Mouse (Mus musculus): ENCODE results near the gene Pla2g2e.
A peak's percentile ranks its signal among the peaks of the same experiment; 100 is the strongest.

Gene Pla2g2e

DNA sequence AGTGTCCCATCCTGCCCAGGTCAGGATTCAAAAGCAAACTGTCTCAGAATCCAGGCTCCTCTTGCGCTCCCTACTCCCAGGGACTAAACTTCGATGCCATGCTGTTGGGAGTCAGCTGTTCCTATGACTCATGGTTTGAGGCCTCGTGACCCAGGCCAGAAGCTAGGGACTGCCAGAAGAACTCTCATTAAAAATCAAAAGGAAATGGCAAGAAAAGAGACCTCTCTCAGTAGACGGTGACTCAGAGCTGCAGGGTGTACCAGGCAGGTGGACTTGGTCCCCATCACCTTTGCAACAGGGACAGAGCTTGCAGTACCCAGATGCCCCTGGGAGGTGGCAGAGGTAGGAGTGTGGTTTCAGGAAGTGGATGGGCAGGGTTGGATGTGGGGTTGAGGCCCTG lies at the start of gene Pla2g2e:
Gene Pla2g2e, plus strand, starts transcription at position 212 of the 400 bp plus-strand sequence.
- DNase-seq (ENCODE audit: low read depth, low spot score): no peak

DNA sequence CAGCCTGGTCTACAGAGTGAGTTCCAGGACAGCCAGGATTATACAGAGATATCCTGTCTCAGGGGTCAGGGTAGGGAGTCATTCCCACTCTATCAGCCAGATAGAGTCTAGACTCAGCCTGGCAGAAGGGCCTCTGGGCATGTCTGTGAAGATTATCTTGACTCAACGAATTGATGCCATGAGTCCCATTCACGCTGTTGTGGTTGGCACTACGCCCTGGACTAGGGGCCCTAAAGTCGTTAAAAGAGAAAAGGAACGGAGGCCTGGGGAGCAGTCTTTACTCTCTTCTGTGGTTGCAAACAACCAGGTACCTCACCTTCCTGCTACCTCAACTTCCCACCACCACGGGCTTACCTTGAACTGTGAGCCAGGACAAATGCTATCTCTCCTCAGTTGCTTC lies 37.9 kb upstream of the Pla2g2e start:
- DNase-seq (ENCODE audit: low read depth, low spot score): no peak

DNA sequence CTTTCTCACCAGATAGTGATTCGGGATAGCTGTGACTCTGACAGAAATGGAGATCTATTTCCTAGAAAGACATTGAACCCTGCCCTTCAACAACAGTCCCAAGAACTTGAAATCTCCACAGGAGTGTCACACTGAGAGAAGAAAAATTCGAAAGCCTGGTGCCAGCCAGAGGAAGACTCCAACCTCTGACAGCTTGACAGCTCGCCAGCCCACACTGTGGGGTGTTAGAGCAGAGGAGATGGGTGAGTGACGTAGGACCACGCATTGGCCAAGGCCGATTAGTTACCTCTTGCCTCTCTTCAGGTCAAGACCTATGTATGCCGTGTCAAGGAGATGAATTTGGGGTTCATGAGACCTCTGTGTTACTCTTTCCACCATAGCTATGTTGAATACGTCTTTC lies 37.0 kb upstream of the Pla2g2e start:
- no peak for DNase-seq (ENCODE audit: low read depth, low spot score)

DNA sequence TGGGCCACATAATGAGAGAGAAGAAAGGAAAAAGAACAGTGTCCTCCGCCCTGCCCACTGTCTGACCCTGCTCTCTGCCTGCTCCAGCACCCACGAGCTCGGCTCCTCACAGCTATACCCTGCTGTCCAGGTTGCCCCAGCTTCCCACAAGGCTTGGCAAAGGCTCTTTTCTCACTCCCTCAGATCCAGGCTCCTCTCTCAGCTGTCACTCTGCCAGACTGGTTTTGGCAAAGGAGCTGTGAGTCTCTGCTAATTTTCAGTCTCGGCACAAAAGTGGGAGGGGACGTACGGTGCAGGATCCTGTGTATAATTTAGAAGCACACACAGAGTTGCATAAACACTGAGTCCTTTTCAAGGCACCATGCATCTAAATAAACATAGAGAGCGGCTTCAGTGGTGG lies 36.4 kb upstream of the Pla2g2e start:
- no peak for DNase-seq (ENCODE audit: low read depth, low spot score)

DNA sequence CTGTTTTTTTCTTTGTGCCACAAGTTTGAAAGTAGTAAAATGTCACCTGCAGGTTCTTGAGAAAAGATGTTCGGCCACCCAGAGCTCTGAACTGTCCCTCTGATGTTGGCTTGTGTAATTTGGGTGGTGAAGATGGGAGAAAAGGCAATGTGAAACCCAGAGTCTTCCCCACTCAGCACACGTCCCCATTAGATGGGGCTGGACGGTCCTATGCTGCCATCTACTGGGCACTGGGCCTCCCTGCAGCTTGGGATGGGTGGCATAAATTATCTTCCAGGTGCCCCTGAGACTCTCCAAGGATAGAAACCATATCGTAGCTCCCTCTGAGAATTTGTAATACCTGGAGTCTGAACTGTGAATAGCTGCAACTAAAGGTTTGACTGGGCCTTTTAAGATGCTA lies 26.3 kb upstream of the Pla2g2e start:
- DNase-seq (ENCODE audit: low read depth, low spot score): peak; percentile 65

DNA sequence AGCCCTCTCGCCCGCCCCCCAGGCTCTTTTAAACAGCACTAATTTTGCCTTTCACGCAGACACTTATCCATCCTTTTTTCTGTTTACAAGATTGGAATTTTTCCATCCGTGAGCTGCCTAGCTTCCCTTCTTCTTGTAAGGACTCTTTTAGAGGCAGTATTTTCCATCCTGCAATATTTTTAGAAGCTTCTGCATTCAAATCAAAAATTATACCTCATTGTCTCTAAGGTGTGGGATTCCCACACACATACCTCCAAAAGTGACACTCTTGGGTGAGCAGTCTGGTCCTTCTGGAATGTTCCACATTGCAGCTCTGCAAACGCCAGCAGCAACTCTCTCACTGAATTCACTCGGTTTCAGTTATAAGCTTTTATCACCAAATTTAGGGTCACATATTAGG lies 24.8 kb upstream of the Pla2g2e start:
- no peak for DNase-seq (ENCODE audit: low read depth, low spot score)

DNA sequence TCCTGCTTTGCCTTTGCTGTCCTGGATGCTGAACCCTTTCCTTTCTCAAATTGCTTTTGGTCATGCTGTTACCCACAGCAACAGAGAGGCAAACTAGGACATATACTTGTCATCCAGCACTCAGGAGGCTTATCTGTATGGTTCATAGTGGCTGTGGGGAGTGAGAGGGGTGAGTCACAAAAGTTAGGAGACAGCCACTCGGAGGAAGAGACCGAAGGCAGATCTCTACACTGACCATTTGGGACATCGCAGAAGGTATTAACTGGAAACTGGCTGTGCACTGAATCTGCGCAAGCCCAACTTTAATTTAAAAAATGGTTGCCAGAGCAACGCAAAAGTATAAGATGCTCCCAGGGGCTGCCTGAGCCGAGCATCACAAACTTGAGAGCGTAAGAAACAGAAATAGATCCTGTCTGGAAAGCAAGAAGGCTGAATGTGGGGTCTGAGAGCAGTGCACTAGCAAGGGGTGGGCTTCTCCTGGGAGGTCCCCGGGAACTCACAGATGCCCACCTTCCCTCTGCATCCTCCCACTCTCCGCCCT lies 22.6 kb upstream of the Pla2g2e start:
- DNase-seq (ENCODE audit: low read depth, low spot score): no peak

DNA sequence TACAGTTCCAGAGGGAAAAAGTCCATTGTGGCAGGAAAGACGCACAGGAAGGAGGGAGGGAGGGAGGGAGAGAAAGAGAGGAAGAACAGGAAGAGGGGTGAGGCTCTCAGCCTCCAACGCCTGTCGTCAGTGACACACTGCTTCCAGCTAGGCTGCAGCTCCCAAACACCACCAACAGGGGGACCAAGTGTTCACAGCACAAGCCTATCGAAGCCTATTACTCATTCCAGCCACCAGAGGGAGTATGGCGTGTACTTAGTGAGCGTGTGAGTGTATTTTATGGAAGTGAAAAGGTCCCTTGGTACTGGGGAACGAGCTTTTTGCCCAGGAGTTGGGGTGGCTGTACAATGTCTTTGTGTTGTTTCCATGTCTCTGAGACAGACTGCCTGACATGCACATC lies 21.3 kb upstream of the Pla2g2e start:
- DNase-seq (ENCODE audit: low read depth, low spot score): peak; percentile 95

DNA sequence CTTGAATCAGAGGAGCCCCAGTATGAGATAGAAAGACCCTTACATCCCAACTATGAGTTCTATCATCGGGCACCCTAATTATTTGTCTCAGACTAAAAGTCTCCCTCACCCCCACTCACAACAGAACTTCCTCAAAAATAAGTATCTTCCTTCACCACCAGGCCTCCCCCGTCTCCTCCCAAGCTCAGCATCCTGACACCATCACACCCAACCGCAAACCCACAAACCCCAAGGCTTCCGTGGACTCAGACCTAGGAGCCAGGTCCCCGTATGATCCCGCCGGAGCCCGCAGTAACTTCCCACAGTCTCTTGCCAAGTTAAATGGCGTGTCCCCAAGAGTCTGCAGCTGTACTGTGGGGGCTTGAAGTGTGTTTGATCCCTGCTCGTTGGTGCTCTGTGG lies 20.2 kb upstream of the Pla2g2e start:
- no peak for DNase-seq (ENCODE audit: low read depth, low spot score)

DNA sequence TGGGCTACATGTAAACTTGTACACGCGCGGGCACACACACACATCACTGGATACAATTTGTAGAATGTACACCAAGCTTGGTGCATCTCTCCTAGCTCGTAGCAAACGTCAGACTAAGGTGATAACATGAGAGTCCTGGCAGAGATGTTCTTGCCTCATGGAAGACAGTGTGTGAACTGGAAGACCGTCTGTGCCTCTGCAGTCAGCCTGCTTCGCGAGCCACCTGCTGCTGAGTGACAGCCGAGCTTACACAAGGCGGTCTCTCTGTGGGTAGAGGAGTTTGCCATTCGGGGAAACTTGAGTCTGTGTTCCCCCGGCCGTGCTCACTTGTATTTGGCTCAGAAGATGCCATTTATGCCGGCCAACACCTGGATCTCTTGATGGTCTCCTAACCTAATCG lies 19.3 kb upstream of the Pla2g2e start:
- DNase-seq (ENCODE audit: low read depth, low spot score): no peak

DNA sequence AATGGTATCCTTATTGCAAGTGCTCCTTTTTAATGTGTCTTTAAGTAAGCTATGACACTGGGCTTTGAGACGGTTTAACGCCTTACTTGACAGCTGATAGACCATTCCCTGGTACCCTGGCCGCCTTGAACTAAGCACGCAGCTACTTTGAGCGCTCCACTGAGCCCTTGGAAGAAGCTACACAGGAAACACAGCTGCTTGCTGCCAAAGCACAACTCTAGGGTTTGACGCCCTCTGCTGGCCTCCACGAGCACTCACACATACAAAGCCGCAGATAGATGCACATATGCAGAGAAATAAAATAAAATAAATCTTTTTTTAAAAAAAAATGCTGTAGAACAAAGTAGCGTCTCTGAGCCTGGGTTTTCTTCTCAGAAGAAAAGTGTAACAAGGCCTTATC lies 18.5 kb upstream of the Pla2g2e start:
- peak; percentile 87 for DNase-seq (ENCODE audit: low read depth, low spot score)

DNA sequence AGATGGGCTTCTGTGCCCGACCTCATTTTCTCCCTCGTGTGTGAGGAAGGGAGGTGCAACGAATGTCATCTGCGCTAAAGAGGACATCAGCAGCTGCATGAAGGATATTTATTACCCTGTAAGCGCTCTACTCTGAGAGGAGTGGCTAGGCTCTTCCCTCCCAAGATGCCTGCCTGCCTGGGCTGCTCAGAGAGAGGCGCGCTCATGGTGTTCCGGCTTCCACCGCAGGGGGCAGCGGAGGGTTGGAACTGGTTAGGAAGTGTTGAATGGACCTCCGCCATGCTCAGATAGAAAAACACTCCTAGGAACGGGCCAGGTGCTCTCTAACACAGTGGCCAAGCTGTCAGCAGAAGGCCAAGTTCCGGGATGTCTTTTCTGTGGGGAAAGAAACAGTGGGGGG lies 18.0 kb upstream of the Pla2g2e start:
- peak; percentile 95 for DNase-seq (ENCODE audit: low read depth, low spot score)

DNA sequence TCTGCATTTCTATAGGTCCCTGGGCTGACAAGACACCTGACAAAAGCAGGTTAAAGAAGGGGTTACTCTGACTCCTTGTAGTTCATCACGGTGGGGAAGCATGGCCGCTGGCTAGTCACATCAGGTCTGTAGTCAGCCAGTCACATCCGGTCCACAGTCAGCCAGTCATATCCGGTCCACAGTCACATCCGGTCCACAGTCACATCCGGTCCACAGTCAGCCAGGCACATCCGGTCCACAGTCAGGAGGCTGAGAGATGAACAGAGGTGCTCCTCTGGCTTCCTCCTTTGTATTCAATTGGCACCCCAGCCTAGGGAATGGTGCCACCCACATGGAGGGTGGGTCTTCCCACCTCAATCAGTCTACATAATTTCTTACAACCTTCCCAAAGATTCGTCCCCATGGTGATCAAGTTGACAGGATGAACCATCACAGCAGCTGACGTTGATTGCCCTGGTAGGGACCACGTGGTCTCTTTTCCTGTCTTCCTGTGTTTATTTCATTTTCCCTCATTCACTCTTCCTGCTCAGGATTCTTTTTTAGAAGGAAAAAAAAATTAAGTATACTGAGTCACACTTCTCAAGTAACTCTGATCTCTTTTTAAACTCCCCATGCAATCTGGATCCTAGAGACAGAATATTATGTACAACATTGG lies 14.3 kb upstream of the Pla2g2e start, which contains the start of gene Pla2g5:
Gene Pla2g5, minus strand, starts transcription at position 139 of the 655 bp plus-strand sequence.
- DNase-seq (ENCODE audit: low read depth, low spot score): peak; percentile 94

DNA sequence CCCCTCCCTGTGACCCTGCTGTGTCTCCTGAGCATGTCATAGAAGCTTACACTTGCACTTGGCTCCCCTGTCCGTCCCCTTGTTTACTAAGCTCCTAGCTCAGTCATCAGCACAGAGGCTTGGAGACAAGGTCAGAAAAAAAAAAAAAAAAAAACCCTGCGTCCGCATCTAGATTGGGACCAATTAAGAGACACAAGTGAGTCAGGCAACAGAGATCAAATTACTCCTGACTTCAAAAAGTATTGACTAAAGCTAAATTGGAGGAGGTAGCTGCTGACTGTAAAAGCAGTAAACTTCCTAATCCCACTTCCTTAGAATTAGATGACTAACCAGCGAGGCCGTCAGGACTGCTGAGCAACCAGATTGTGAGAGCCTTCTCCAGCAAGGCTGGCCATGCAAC lies 12.7 kb upstream of the Pla2g2e start:
- DNase-seq (ENCODE audit: low read depth, low spot score): no peak

DNA sequence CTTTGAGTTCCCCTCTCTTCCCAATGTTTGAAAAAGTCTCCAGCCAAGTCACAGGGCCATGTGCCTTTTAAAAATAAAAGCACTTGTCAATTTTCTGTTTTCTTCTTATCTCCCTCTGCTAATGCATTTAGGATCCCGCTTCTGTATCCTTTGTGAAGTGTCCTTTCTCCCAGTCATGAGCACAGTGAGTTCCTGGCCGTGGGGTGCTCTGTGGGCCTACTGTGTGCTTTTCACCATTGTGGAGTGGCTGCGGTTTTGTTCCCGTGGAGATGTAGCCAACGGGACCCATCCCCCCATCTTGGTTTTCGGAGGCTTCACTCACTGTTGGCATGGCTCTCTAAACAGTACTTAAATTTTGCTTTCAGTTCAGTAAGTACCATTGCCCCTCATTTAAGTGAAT lies 11.8 kb upstream of the Pla2g2e start:
- no peak for DNase-seq (ENCODE audit: low read depth, low spot score)

DNA sequence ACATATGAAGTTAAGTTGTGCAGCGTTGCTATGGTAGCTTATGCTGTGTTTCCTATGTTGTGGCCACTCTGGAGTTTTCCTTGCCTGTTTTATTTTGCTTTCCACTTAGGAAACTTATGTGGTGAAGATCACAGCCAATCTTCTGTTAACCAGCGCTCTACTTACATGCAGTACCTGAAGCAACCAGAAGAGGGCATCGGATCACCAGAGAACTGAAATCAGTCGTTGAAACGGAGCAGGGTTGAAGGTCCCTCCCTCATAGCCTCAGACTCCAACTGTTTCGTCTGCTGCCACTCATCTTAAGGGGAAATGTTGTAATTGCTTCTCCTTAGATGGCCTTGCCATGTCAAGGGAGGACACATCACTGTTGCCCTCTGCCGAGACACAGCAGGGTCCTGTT lies 11.3 kb upstream of the Pla2g2e start:
- peak; percentile 80 for DNase-seq (ENCODE audit: low read depth, low spot score)

DNA sequence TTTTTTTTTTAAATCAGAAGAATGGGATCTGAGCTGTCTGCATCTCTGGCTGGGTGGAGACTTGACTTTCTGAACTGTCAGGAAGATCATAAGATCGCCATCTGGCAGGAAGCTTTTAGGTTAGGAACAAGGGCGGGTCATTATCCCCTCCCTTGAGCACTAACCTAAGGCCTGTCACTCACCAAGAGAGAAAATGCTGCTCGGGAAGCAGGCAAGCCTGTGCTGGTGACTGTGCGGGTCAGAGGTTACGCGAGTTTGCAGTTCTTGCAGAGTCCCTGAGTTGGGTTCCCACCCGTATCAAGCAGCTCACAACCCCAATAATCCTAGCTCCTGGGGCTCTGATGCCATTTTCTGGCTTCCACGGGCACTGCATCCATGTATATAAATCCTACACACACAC lies 9.1 kb upstream of the Pla2g2e start:
- DNase-seq (ENCODE audit: low read depth, low spot score): peak; percentile 21

DNA sequence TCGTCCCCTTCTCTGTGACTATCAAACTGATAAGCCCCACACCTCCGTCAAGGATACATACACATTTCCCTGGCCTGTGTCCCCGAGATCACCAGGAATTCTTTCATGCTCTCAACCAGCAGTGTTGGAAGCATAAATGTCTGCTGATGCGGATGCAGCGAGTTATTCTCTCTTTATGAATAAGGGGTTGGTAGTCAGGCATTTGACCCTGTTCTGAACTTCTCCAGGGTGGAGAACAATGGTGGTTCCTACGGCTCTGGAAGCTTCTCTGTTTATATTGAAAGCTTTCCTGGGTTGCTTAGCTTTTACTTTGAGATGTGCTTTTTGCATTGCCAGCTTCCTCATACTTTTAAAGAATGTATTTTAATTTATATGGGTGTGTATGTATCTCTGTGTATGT lies 3.9 kb upstream of the Pla2g2e start, which contains the start of gene Gm13030:
Gene Gm13030, minus strand, starts transcription at position 101 of the 400 bp plus-strand sequence.
- DNase-seq (ENCODE audit: low read depth, low spot score): no peak

DNA sequence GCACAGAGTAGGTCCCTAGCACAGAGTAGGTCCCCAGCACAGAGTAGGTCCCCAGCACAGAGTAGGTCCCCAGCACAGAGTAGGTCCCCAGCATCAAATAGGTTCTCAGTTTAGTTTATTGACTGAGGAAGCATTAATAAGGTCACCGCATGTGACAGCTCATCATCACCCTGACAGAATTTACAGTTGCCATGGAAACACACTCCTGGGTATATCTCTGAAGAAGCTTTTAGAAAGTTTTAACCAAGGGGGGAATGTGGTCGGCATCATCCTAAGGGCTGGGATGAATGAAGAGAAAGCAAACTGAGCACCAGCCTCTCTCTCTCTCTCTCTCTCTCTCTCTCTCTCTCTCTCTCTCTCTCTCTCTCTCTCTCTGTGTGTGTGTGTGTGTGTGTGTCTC lies 2.5 kb upstream of the Pla2g2e start:
- DNase-seq (ENCODE audit: low read depth, low spot score): peak; percentile 18

DNA sequence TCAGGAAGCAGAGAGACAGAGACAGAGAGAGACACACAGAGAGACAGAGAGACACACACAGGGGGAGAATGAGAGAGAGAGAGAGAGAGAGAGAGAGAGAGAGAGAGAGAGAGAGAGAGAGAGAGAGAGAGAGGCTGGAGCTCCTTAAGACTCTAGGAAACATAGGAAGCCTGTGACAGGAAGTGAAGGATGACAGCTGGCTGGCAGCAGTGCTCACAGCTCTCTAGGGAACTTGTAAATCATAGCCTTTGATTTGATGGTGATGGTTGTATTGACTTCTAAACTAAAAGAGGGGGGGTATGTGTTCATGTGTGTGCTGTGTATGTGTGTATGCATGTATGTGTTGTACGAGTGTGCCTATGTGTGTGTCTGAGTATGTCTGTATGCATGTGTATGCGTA lies 1.8 kb upstream of the Pla2g2e start:
- no peak for DNase-seq (ENCODE audit: low read depth, low spot score)

DNA sequence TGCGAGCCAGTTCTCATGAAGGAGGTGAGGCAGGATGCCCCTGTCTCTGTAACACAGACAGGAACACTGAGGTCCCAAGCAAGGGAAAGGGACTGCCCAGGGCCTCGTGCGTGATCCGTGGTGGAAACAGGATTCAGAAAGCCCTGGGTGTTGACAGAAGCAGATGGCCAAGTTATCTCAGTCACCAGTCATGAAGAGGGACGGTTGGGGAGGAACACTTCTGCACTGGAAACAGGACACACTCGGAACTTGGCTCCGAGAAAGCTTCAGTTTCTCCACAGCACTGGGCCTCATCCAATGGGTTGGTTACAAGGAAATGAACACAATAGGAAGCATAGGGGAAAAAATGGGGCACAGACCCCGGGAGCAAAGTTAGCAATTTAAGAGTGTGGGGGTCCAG lies 1.0 kb downstream of the Pla2g2e start:
- no peak for DNase-seq (ENCODE audit: low read depth, low spot score)

DNA sequence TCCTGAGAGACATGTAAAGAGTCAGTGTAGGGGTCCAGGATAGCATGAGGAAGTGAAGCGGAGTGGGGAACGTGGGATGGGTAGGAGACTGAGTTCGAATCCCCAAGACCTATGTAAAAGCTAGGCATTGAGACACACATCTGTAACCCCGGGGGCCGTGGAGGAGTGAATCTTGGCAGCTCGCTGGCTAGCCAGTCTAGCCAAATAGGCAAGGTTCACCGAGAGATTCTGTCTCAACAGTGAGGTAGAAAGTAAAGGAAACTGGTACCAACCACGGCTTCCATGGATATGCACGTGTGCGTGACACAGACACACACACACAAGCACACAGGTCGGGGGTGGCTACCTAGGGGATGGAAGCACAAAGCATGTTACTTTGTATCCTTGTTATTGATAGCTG lies 2.1 kb downstream of the Pla2g2e start:
- DNase-seq (ENCODE audit: low read depth, low spot score): no peak

DNA sequence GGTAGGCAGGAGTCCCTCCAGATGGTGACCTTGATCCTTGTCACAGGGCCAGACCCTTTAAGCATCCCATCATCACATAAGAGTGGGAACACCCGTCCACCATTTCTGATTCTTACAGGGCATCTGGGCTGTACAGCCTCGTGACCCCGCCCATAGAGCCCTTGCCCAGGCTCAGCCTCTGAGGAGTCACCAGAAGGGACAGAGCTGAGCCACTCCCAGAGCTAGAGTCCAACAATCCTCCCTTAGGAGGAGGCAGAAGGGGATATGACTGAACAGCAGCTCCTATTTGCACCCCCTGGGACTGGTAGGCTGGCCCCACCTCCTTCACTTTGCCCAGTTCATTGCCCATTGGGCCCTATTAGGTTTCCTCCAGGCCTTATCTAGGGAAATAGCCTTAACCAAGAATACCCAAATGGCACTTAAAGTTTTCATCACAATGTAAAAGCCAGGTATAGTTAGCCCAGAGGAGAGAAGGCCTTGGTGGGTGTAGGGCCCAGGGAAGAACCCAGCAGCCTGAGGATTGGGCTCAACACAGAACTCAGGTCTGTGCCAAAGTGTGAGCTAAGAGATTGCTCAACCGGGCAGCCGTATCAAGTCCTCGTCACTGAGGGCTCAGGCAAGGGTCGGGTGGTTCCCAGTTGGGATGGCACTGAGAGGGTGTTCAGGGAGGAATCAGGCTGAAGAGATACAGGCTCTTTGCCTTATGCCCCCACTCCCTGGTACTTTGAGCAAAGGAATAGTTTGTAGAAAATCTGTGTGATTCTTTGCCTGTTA lies 3.3 kb downstream of the Pla2g2e start:
- no peak for DNase-seq (ENCODE audit: low read depth, low spot score)

Measured in R1 (cell line).